Mouse (Mus musculus): Measurements from ENCODE around the gene Cyp2f2.

GRCm38 (mm10) chr7:27178324-27179216, 58.9 kb downstream of the Cyp2f2 start, which contains the start of gene Rab4b:
- TF ChIP-seq CTCF (IDR thresholded peaks at IDR 0.05; ENCODE audit: low read depth, low read length) (no peak), POLR2A (IDR thresholded peaks at IDR 0.05; ENCODE audit: insufficient read depth, low read length) (peak; percentile 61), EP300 (IDR thresholded peaks at IDR 0.05; ENCODE audit: insufficient read depth, low read depth, low read length) (no peak)
